Mouse (Mus musculus) thymus, adult 2 months (tissue): ENCODE results near the gene Pde2a.

ENCODE experiments used
- CTCF ChIP-seq: fragments of 200-500 bp; IDR thresholded peaks from 2 replicates; pipeline ENCODE4 v1.5.1; 2012; ENCODE audit warnings: mild to moderate bottlenecking, control low read depth, low read length, moderate library complexity, borderline replicate concordance; ENCODE audit not compliant: control insufficient read depth, poor library complexity, insufficient read depth; ENCODE audit errors: extremely low read depth
- POLR2A ChIP-seq: fragments of 200-500 bp; IDR thresholded peaks from 2 replicates; pipeline ENCODE4 v1.6.1; 2012; ENCODE audit warnings: mild to moderate bottlenecking, low read length, control low read depth, moderate library complexity; ENCODE audit not compliant: control insufficient read depth, poor library complexity, insufficient read depth; ENCODE audit errors: extremely low read depth

GRCm38 (mm10) chr7:101378796-101379465 lies 42.6 kb upstream of the Pde2a start:
- TF ChIP-seq CTCF (no peak), POLR2A (no peak)
